Mouse (Mus musculus) heart, adult 8-10 months (tissue): Measurements from ENCODE around the gene Cst9. TPM values are rescaled to one million over a fixed set of nuclear protein-coding genes. Genes with fewer than 3 reads are reported as not detected.
A peak's percentile ranks its signal among the peaks of the same experiment; 100 is the strongest.

Experiments used
- DNase-seq: peaks from one replicate; pipeline ENCODE4 v3.0.0; 2022; ENCODE audit warnings: low spot score
- total RNA-seq, 4 experiments: library from RNA; stranded (reverse); gene quantifications; 2 replicates each; pipeline ENCODE4 v1.2.4; 2022

The Cst9 gene
- 1 to 10 TPM in 1 of 4 experiments, under 1 TPM in 3; 0.54 to 1.1 (median 0.83) TPM for total RNA-seq

- no peak for DNase-seq
These were observed at the start of gene Cst9 for GRCm38 (mm10) chr2:148834912-148835311. TSS of gene Cst9 (plus strand) at chr2:148835147.

- DNase-seq = no peak
These were observed 45.8 kb upstream of the Cst9 start, which contains the start of gene Cst12 for GRCm38 (mm10) chr2:148789142-148789541. TSS of gene Cst12 (plus strand) at chr2:148789361.

GRCm38 (mm10) chr2:148798485-148798884, 36.5 kb upstream of the Cst9 start, which contains the start of gene Cst8:
TSS of gene Cst8 (plus strand) at chr2:148798785.
- DNase-seq = no peak

- DNase-seq = no peak
These were observed 33.4 kb upstream of the Cst9 start for GRCm38 (mm10) chr2:148801491-148801921.

- DNase-seq = no peak
These were observed 28.3 kb upstream of the Cst9 start for GRCm38 (mm10) chr2:148806696-148807095.

- no peak for DNase-seq
These were observed 15.0 kb upstream of the Cst9 start, which contains the start of gene Cst13 for GRCm38 (mm10) chr2:148819909-148820308. TSS of gene Cst13 (plus strand) at chr2:148820081.

- no peak for DNase-seq
These were observed 9.0 kb upstream of the Cst9 start for GRCm38 (mm10) chr2:148825986-148826385.

- no peak for DNase-seq
These were observed 3.3 kb downstream of the Cst9 start for GRCm38 (mm10) chr2:148838075-148838777.

GRCm38 (mm10) chr2:148839224-148839623, 4.3 kb downstream of the Cst9 start:
- DNase-seq = no peak

GRCm38 (mm10) chr2:148851116-148851906, 16.4 kb downstream of the Cst9 start:
- peak; percentile 92 for DNase-seq

GRCm38 (mm10) chr2:148856630-148857400, 21.9 kb downstream of the Cst9 start:
- no peak for DNase-seq

GRCm38 (mm10) chr2:148857506-148857905, 22.6 kb downstream of the Cst9 start:
- DNase-seq = no peak

GRCm38 (mm10) chr2:148860993-148861392, 26.0 kb downstream of the Cst9 start:
- no peak for DNase-seq

GRCm38 (mm10) chr2:148861693-148862092, 26.7 kb downstream of the Cst9 start:
- DNase-seq = peak; percentile 64

- DNase-seq = no peak
These were observed 30.0 kb downstream of the Cst9 start, which contains the start of gene 9230104L09Rik for GRCm38 (mm10) chr2:148864966-148865365. TSS of gene 9230104L09Rik (minus strand) at chr2:148865038.

- DNase-seq = no peak
These were observed 34.0 kb downstream of the Cst9 start for GRCm38 (mm10) chr2:148868959-148869358.

GRCm38 (mm10) chr2:148870526-148870925, 35.6 kb downstream of the Cst9 start:
- no peak for DNase-seq

- DNase-seq = no peak
These were observed 37.9 kb downstream of the Cst9 start for GRCm38 (mm10) chr2:148872860-148873259.

GRCm38 (mm10) chr2:148874224-148874616, 39.3 kb downstream of the Cst9 start:
- DNase-seq = no peak

GRCm38 (mm10) chr2:148874617-148875334, 39.8 kb downstream of the Cst9 start:
- peak; percentile 62 for DNase-seq

GRCm38 (mm10) chr2:148875335-148875811, 40.4 kb downstream of the Cst9 start, which contains the start of gene Cst3:
TSS of gene Cst3 (minus strand) at chr2:148875692.
- peak; percentile 98 for DNase-seq
